Mouse (Mus musculus) retina, adult 2 months (tissue): Measurements from ENCODE around the gene Gpr180.
"Not testable (repeated sequence)": the region's sequence is repeated elsewhere in the genome, so short reads cannot be mapped to it uniquely, and the experiment has no call there.

ENCODE experiments used
- DNase-seq: peaks from one replicate; pipeline ENCODE4 v3.0.0-alpha.2; 2012; ENCODE audit warnings: low read depth, low spot score

The Gpr180 gene

GRCm38 (mm10) chr14:118151651-118152293, 14.8 kb downstream of the Gpr180 start:
- DNase-seq = peak; percentile 57

GRCm38 (mm10) chr14:118152294-118152651, 15.3 kb downstream of the Gpr180 start:
- DNase-seq = no peak

- DNase-seq = not testable (repeated sequence)
Measured at GRCm38 (mm10) chr14:118156056-118156455, 19.1 kb downstream of the Gpr180 start.

- DNase-seq = no peak
Measured at GRCm38 (mm10) chr14:118156740-118157139, 19.8 kb downstream of the Gpr180 start.

GRCm38 (mm10) chr14:118157146-118157545, 20.2 kb downstream of the Gpr180 start:
- no peak for DNase-seq

GRCm38 (mm10) chr14:118161751-118162150, 24.8 kb downstream of the Gpr180 start:
- DNase-seq = no peak

- DNase-seq = no peak
Measured at GRCm38 (mm10) chr14:118162640-118163039, 25.7 kb downstream of the Gpr180 start.

- DNase-seq = no peak
Measured at GRCm38 (mm10) chr14:118168776-118169175, 31.8 kb downstream of the Gpr180 start.

GRCm38 (mm10) chr14:118173590-118174203, 36.7 kb downstream of the Gpr180 start:
- DNase-seq = no peak

- DNase-seq = no peak
Measured at GRCm38 (mm10) chr14:118175071-118175693, 38.2 kb downstream of the Gpr180 start.

GRCm38 (mm10) chr14:118175694-118176085, 38.7 kb downstream of the Gpr180 start:
- DNase-seq = no peak

- no peak for DNase-seq
Measured at GRCm38 (mm10) chr14:118179251-118179650, 42.3 kb downstream of the Gpr180 start.

GRCm38 (mm10) chr14:118179701-118180100, 42.7 kb downstream of the Gpr180 start:
- no peak for DNase-seq

- no peak for DNase-seq
Measured at GRCm38 (mm10) chr14:118180117-118180557, 43.2 kb downstream of the Gpr180 start.

- no peak for DNase-seq
Measured at GRCm38 (mm10) chr14:118180711-118181177, 43.8 kb downstream of the Gpr180 start.

- no peak for DNase-seq
Measured at GRCm38 (mm10) chr14:118191442-118191841, 54.5 kb downstream of the Gpr180 start.

- no peak for DNase-seq
Measured at GRCm38 (mm10) chr14:118193001-118193628, 56.2 kb downstream of the Gpr180 start.

- DNase-seq = no peak
Measured at GRCm38 (mm10) chr14:118193663-118194062, 56.7 kb downstream of the Gpr180 start.

- no peak for DNase-seq
Measured at GRCm38 (mm10) chr14:118194219-118194914, 57.4 kb downstream of the Gpr180 start.

- DNase-seq = no peak
Measured at GRCm38 (mm10) chr14:118197063-118197462, 60.1 kb downstream of the Gpr180 start.

- DNase-seq = no peak
Measured at GRCm38 (mm10) chr14:118200731-118201130, 63.8 kb downstream of the Gpr180 start.

- no peak for DNase-seq
Measured at GRCm38 (mm10) chr14:118202006-118202405, 65.0 kb downstream of the Gpr180 start.
